Mouse (Mus musculus): ENCODE results near the gene Coa3. TPM values are rescaled to one million over a fixed set of nuclear protein-coding genes. Genes with fewer than 3 reads are reported as not detected.
"Not testable (repeated sequence)": the region's sequence is repeated elsewhere in the genome, so short reads cannot be mapped to it uniquely, and the experiment has no call there.

Gene Coa3
- 250 and 261 TPM in 2 replicates for polyA plus RNA-seq (2015; fragmentation: Nextera tagmentation; extraction: Ambion mirVana)

GRCm38 (mm10) chr11:101278223-101279192 is at the start of gene Coa3, which contains the start of gene Cntd1:
Gene Coa3, minus strand, starts transcription at chr11:101279114.
Gene Cntd1, plus strand, starts transcription at chr11:101279012.
- Histone ChIP-seq H3K4me1 (replicated peaks) (peaks cover 23% of the 10 kb centered on the region), H3K4me2 (replicated peaks) (peak within 1 kb of the TSS; percentile 78), H3K27ac (peak within 1 kb of the TSS; percentile 83), H3K36me3 (no peaks in the 10 kb centered on the region), H3K9ac (peak within 1 kb of the TSS; percentile 80), H3K27me3 (replicated peaks) (no peaks in the 10 kb centered on the region), H3K9me3 (no peaks in the 10 kb centered on the region), H3K4me3 (replicated peaks) (peak within 1 kb of the TSS; percentile 80)
- ATAC-seq: peak; percentile 94
- 5% methylated on average over 45 of the region's 45 CpGs for WGBS

GRCm38 (mm10) chr11:101327311-101327710 is 48.4 kb upstream of the Coa3 start:
- 32% methylated on average over 3 of the region's 3 CpGs for WGBS
- Histone ChIP-seq H3K9ac (no peak overlapping the region), H3K4me3 (replicated peaks) (no peak overlapping the region)

GRCm38 (mm10) chr11:101326147-101326546 is 47.2 kb upstream of the Coa3 start:
- no peak for ATAC-seq
- H3K9ac ChIP-seq: no peak overlapping the region
- H3K9me3 ChIP-seq: no peaks in the 10 kb centered on the region
- no peak overlapping the region for H3K4me2 ChIP-seq (replicated peaks)
- no peaks in the 10 kb centered on the region for H3K27me3 ChIP-seq (replicated peaks)
- H3K4me3 ChIP-seq (replicated peaks): no peak overlapping the region
- H3K27ac ChIP-seq: no peak overlapping the region
- peaks cover 36% of the 10 kb centered on the region for H3K36me3 ChIP-seq
- 88% methylated on average over 11 of the region's 11 CpGs for WGBS
- peaks cover 4% of the 10 kb centered on the region; the same call in 1 of the 2 replicates for H3K4me1 ChIP-seq (replicated peaks)

More at GRCm38 (mm10) chr11:101327311-101327710, 48.4 kb upstream of the Coa3 start:
- ATAC-seq: no peak
- H3K9me3 ChIP-seq: no peaks in the 10 kb centered on the region
- peaks cover 31% of the 10 kb centered on the region for H3K36me3 ChIP-seq
- no peak overlapping the region for H3K27ac ChIP-seq
- H3K27me3 ChIP-seq (replicated peaks): no peaks in the 10 kb centered on the region
- peaks cover 4% of the 10 kb centered on the region; the same call in 1 of the 2 replicates for H3K4me1 ChIP-seq (replicated peaks)
- H3K4me2 ChIP-seq (replicated peaks): no peak overlapping the region

GRCm38 (mm10) chr11:101325201-101325600 is 46.3 kb upstream of the Coa3 start:
- not testable (repeated sequence) for H3K27ac ChIP-seq; H3K9me3 ChIP-seq; ATAC-seq; H3K27me3 ChIP-seq (replicated peaks); H3K4me2 ChIP-seq (replicated peaks); H3K9ac ChIP-seq; H3K4me3 ChIP-seq (replicated peaks); H3K4me1 ChIP-seq (replicated peaks)
- WGBS: 91% methylated on average over 11 of the region's 11 CpGs
- H3K36me3 ChIP-seq: peaks cover 44% of the 10 kb centered on the region

DNA sequence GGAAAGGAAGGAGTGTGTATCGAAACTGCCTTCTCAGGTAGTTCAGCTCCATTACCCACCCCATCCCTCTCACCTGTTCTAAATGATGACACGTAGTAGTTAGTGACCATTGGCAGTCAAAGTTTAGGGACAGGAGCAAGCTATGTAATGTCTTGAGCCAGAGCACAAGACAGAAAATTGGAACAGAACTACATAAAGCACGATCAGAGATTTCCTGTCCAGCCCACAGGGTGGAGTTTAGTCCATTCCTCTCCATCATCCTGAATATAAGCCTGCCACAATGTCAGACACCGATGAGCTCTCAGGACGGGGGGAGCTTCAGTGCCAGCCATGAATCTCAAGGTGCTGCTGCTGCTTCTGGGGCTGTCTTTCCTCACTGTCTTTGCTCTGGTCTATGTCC is 45.8 kb upstream of the Coa3 start, which contains the start of gene Aoc2:
TSS of gene Aoc2 (plus strand) at position 301 of the 400 bp plus-strand sequence.
- no peaks in the 10 kb centered on the region for H3K9me3 ChIP-seq
- no peak within 1 kb of the TSS for H3K4me2 ChIP-seq (replicated peaks)
- ATAC-seq: no peak
- no peak within 1 kb of the TSS for H3K9ac ChIP-seq
- WGBS: 77% methylated on average over 5 of the region's 5 CpGs
- no peak within 1 kb of the TSS for H3K4me3 ChIP-seq (replicated peaks)
- peaks cover 48% of the 10 kb centered on the region for H3K36me3 ChIP-seq
- H3K4me1 ChIP-seq (replicated peaks): peaks cover 4% of the 10 kb centered on the region; the same call in 1 of the 2 replicates
- H3K27me3 ChIP-seq (replicated peaks): no peaks in the 10 kb centered on the region
- no peak within 1 kb of the TSS for H3K27ac ChIP-seq

GRCm38 (mm10) chr11:101323609-101324008 is 44.7 kb upstream of the Coa3 start:
- peak; percentile 67 for ATAC-seq
- peaks cover 54% of the 10 kb centered on the region for H3K36me3 ChIP-seq
- WGBS: 7% methylated on average over 4 of the region's 4 CpGs

DNA sequence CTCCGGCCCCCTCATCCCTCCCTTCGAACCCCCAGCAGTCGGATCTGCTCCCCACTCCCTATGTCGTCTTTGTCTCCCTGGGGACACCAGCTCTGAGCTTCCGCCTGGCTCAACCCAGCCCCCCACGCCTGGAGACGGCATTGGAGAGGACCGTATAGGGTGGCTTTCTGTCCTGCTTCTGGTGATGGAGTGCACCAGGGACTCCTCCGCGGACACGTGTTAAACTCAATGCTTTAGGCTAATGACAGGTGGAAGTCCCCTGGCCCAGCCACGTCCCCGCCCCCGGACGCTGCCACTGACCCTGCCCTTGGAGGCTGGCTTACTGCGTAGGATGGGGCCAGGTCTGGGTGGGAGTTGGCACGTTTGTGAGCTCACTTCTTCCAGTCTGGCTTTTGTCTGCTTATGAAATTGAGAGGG is 37.6 kb upstream of the Coa3 start:
- no peaks in the 10 kb centered on the region for H3K27me3 ChIP-seq (replicated peaks)
- peak; percentile 62 for ATAC-seq
- H3K4me2 ChIP-seq (replicated peaks): peak overlapping the region; percentile 88
- peak overlapping the region; percentile 99 for H3K4me3 ChIP-seq (replicated peaks)
- peaks cover 7% of the 10 kb centered on the region; the same call in 1 of the 2 replicates for H3K4me1 ChIP-seq (replicated peaks)
- peaks cover 25% of the 10 kb centered on the region for H3K36me3 ChIP-seq
- under 1% methylated on average over 17 of the region's 17 CpGs for WGBS
- H3K9ac ChIP-seq: peak overlapping the region; percentile 94
- peak overlapping the region; percentile 83; the same call in 1 of the 2 replicates for H3K27ac ChIP-seq
- H3K9me3 ChIP-seq: no peaks in the 10 kb centered on the region

More at GRCm38 (mm10) chr11:101323609-101324008, 44.7 kb upstream of the Coa3 start:
- H3K4me2 ChIP-seq (replicated peaks): no peak overlapping the region
- no peaks in the 10 kb centered on the region for H3K27me3 ChIP-seq (replicated peaks)
- no peak overlapping the region for H3K9ac ChIP-seq
- H3K4me3 ChIP-seq (replicated peaks): no peak overlapping the region
- H3K9me3 ChIP-seq: no peaks in the 10 kb centered on the region
- H3K27ac ChIP-seq: no peak overlapping the region
- peaks cover 3% of the 10 kb centered on the region; the same call in 1 of the 2 replicates for H3K4me1 ChIP-seq (replicated peaks)

- Histone ChIP-seq H3K27me3 (replicated peaks) (no peaks in the 10 kb centered on the region), H3K4me2 (replicated peaks) (peak within 1 kb of the TSS; percentile 88), H3K4me3 (replicated peaks) (peak within 1 kb of the TSS; percentile 99), H3K9ac (peak within 1 kb of the TSS; percentile 94), H3K27ac (peak within 1 kb of the TSS; percentile 83), H3K9me3 (no peaks in the 10 kb centered on the region), H3K36me3 (peaks cover 21% of the 10 kb centered on the region), H3K4me1 (replicated peaks) (peaks cover 7% of the 10 kb centered on the region; the same call in 1 of the 2 replicates)
- WGBS: under 1% methylated on average over 62 of the region's 62 CpGs
- ATAC-seq: peak; percentile 95
Measured at GRCm38 (mm10) chr11:101315665-101316500, 37.0 kb upstream of the Coa3 start, which contains the start of gene Psme3. Gene Psme3, plus strand, starts transcription at chr11:101316213.

GRCm38 (mm10) chr11:101315082-101315650 is 36.3 kb upstream of the Coa3 start:
- H3K4me3 ChIP-seq (replicated peaks): peak overlapping the region; percentile 99

GRCm38 (mm10) chr11:101314567-101314966 is 35.7 kb upstream of the Coa3 start:
- no peak overlapping the region for H3K27ac ChIP-seq
- no peaks in the 10 kb centered on the region for H3K27me3 ChIP-seq (replicated peaks)

More at GRCm38 (mm10) chr11:101315082-101315650, 36.3 kb upstream of the Coa3 start:
- Histone ChIP-seq H3K36me3 (peaks cover 15% of the 10 kb centered on the region), H3K4me2 (replicated peaks) (peak overlapping the region; percentile 88), H3K27ac (peak overlapping the region; percentile 83; the same call in 1 of the 2 replicates), H3K27me3 (replicated peaks) (no peaks in the 10 kb centered on the region), H3K9ac (peak overlapping the region; percentile 94), H3K9me3 (no peaks in the 10 kb centered on the region), H3K4me1 (replicated peaks) (peaks cover 7% of the 10 kb centered on the region; the same call in 1 of the 2 replicates)
- 82% methylated on average over 8 of the region's 8 CpGs for WGBS
- ATAC-seq: no peak

DNA sequence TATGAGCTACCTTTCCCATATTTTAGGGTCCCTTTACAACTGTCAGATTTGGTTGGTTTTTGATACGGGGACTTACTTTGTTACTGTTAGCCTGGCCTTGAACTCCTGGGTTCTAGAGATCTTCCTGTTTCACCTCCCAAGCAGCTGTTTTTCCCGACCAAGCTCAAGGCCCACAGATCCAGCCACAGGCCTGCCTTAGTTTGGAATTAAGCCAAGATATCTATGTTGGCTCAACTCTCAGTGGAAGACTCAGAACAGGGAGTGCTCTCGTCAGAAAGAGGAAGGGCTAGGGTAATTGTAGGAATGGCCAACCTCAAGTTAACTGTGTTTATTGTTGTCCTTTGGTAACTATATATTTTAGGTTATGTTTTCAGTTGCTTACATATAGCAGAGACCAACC is 33.2 kb upstream of the Coa3 start:
- H3K4me3 ChIP-seq (replicated peaks): no peak overlapping the region
- no peak overlapping the region for H3K4me2 ChIP-seq (replicated peaks)
- H3K4me1 ChIP-seq (replicated peaks): no peaks in the 10 kb centered on the region; the same call in 1 of the 2 replicates
- H3K9ac ChIP-seq: no peak overlapping the region
- no peaks in the 10 kb centered on the region for H3K9me3 ChIP-seq
- no peaks in the 10 kb centered on the region for H3K27me3 ChIP-seq (replicated peaks)
- 50% methylated on average over 3 of the region's 3 CpGs for WGBS
- no peak overlapping the region for H3K27ac ChIP-seq
- H3K36me3 ChIP-seq: no peaks in the 10 kb centered on the region
- ATAC-seq: no peak

More at GRCm38 (mm10) chr11:101314567-101314966, 35.7 kb upstream of the Coa3 start:
- Histone ChIP-seq H3K4me1 (replicated peaks) (peaks cover 7% of the 10 kb centered on the region; the same call in 1 of the 2 replicates), H3K9ac (no peak overlapping the region), H3K4me3 (replicated peaks) (no peak overlapping the region), H3K9me3 (no peaks in the 10 kb centered on the region), H3K4me2 (replicated peaks) (no peak overlapping the region), H3K36me3 (peaks cover 9% of the 10 kb centered on the region)
- ATAC-seq: no peak
- 100% methylated on average over 1 of the region's 1 CpGs for WGBS

Measured in intestine, embryonic 15.5 days (tissue).